Mouse (Mus musculus): ENCODE data around the gene Ccdc107.

- no peak for TF ChIP-seq POLR2A (IDR thresholded peaks at IDR 0.05; ENCODE audit: insufficient read depth, low read depth, low read length)
- no peak for TF ChIP-seq CTCF (IDR thresholded peaks at IDR 0.05; ENCODE audit: insufficient read depth, low read depth, low read length)
Observed at GRCm38 (mm10) chr4:43528487-43528886, 35.8 kb downstream of the Ccdc107 start.

Data from olfactory bulb, adult 2 months (tissue).